Mouse (Mus musculus) liver, adult 2 months (tissue): ENCODE results near the gene Gm10190.

Source experiments
- CTCF ChIP-seq: fragments of 200-500 bp; IDR thresholded peaks from 2 replicates; pipeline ENCODE4 v1.5.1; 2011; ENCODE audit warnings: low read depth, low read length, control low read depth
- POLR2A ChIP-seq: fragments of 200-500 bp; IDR thresholded peaks from 2 replicates; pipeline ENCODE4 v1.6.1; 2011; ENCODE audit warnings: low read length, control low read depth; ENCODE audit not compliant: insufficient read depth; ENCODE audit errors: extremely low read depth

DNA sequence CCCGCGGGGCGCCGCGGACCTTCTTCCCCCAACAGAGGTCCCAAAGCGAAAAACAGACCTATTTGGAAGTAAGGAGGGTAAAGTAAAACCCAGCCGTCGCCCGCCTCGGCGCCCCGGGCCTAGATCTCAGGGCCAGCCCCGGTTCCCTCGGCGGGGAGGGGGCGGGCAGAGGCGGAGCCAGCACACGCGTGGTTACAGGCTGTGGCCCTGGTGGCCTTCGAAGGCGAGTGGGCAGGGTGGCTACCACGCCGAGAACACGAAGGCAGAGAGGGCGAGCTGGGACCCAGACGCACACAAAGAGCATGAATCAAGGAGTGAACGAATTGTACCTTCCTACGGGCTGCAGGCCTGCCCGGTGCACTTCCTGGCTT, 370 bp upstream of the Gm10190 start:
- TF ChIP-seq CTCF (no peak), POLR2A (no peak)
